Mouse (Mus musculus) kidney, adult 2 months (tissue): Measurements from ENCODE around the gene Fubp1.

Experiments used
- CTCF ChIP-seq: fragments of 200-500 bp; conservative IDR thresholded peaks from 2 replicates; pipeline ENCODE4 v1.5.1; 2011; ENCODE audit warnings: low read depth, mild to moderate bottlenecking, control low read depth, low read length, moderate library complexity, mixed read lengths; ENCODE audit not compliant: insufficient read depth, insufficient read length
- POLR2A ChIP-seq: fragments of 200-500 bp; IDR thresholded peaks from one replicate; pipeline ENCODE4 v1.6.1; 2011; ENCODE audit warnings: low read depth, low read length, control low read depth

GRCm38 (mm10) chr3:152186106-152186505 is 24.1 kb upstream of the Fubp1 start:
- TF ChIP-seq CTCF (no peak), POLR2A (no peak)
